Mouse (Mus musculus): ENCODE data around the gene Agps. TPM values are rescaled to one million over a fixed set of nuclear protein-coding genes. Genes with fewer than 3 reads are reported as not detected.

The Agps gene
- total RNA-seq, 2 experiments from 2014 or later = 33.7 to 36.8 TPM

- Histone ChIP-seq H3K27ac (no peak overlapping the region), H3K4me3 (no peak overlapping the region)
- DNase-seq (ENCODE audit: extremely low spot score in 1 of 2, low spot score in 2 of 2) = no peak
- TF ChIP-seq CTCF (IDR thresholded peaks at IDR 0.05) = no peak
- intact Hi-C loops (cut with DNase I) = loop anchor here (5.0 kb wide), 1 partner anchor 177 kb away; the partner anchor contains the start of gene Hnrnpa3
These were observed 2.5 kb downstream of the Agps start for GRCm38 (mm10) chr2:75834492-75834891.

- intact Hi-C loops (cut with DNase I) = no loop called here
- TF ChIP-seq CTCF (IDR thresholded peaks at IDR 0.05) = no peak
- DNase-seq (ENCODE audit: extremely low spot score in 1 of 2, low spot score in 2 of 2) = no peak
These were observed 10.3 kb downstream of the Agps start for GRCm38 (mm10) chr2:75842302-75842701.

GRCm38 (mm10) chr2:75847708-75848107, 15.7 kb downstream of the Agps start:
- Histone ChIP-seq H3K27ac (no peak overlapping the region), H3K4me3 (no peak overlapping the region)
- DNase-seq (ENCODE audit: extremely low spot score in 1 of 2, low spot score in 2 of 2) = no peak
- peak; percentile 44 for TF ChIP-seq CTCF (IDR thresholded peaks at IDR 0.05)
- intact Hi-C loops (cut with DNase I) = loop anchor here (2.0 kb wide), 1 partner anchor 61 kb away; no protein-coding TSS in a partner anchor

More at GRCm38 (mm10) chr2:75842302-75842701, 10.3 kb downstream of the Agps start:
- no peak overlapping the region for H3K27ac ChIP-seq
- no peak overlapping the region for H3K4me3 ChIP-seq

GRCm38 (mm10) chr2:75852483-75852882, 20.5 kb downstream of the Agps start:
- Histone ChIP-seq H3K27ac (no peak overlapping the region), H3K4me3 (no peak overlapping the region)
- intact Hi-C loops (cut with DNase I) = no loop called here
- DNase-seq (ENCODE audit: extremely low spot score in 1 of 2, low spot score in 2 of 2) = no peak
- TF ChIP-seq CTCF (IDR thresholded peaks at IDR 0.05) = no peak

GRCm38 (mm10) chr2:75854136-75854535, 22.2 kb downstream of the Agps start:
- Histone ChIP-seq H3K27ac (no peak overlapping the region), H3K4me3 (no peak overlapping the region)
- DNase-seq (ENCODE audit: extremely low spot score in 1 of 2, low spot score in 2 of 2) = no peak
- intact Hi-C loops (cut with DNase I) = no loop called here
- TF ChIP-seq CTCF (IDR thresholded peaks at IDR 0.05) = no peak

- no peak for TF ChIP-seq CTCF (IDR thresholded peaks at IDR 0.05)
- Histone ChIP-seq H3K27ac (no peak overlapping the region), H3K4me3 (no peak overlapping the region)
- intact Hi-C loops (cut with DNase I) = no loop called here
- no peak for DNase-seq (ENCODE audit: extremely low spot score in 1 of 2, low spot score in 2 of 2)
These were observed 29.1 kb downstream of the Agps start for GRCm38 (mm10) chr2:75861115-75861514.

- TF ChIP-seq CTCF (IDR thresholded peaks at IDR 0.05) = no peak
These were observed 37.6 kb downstream of the Agps start for GRCm38 (mm10) chr2:75869604-75870003.

GRCm38 (mm10) chr2:75874008-75874559, 42.1 kb downstream of the Agps start:
- no peak for DNase-seq (ENCODE audit: extremely low spot score in 1 of 2, low spot score in 2 of 2)
- intact Hi-C loops (cut with DNase I) = no loop called here
- no peak overlapping the region for H3K27ac ChIP-seq
- TF ChIP-seq CTCF (IDR thresholded peaks at IDR 0.05) = no peak
- H3K4me3 ChIP-seq = no peak overlapping the region

More at GRCm38 (mm10) chr2:75869604-75870003, 37.6 kb downstream of the Agps start:
- no peak for DNase-seq (ENCODE audit: extremely low spot score in 1 of 2, low spot score in 2 of 2)
- H3K4me3 ChIP-seq = no peak overlapping the region
- H3K27ac ChIP-seq = no peak overlapping the region
- intact Hi-C loops (cut with DNase I) = no loop called here

- DNase-seq (ENCODE audit: extremely low spot score in 1 of 2, low spot score in 2 of 2) = no peak
- TF ChIP-seq CTCF (IDR thresholded peaks at IDR 0.05) = peak; percentile 71
- Histone ChIP-seq H3K27ac (no peak overlapping the region), H3K4me3 (no peak overlapping the region)
- intact Hi-C loops (cut with DNase I) = loop anchor here (2.0 to 5.0 kb wide), 2 partner anchors 92 to 275 kb away; no protein-coding TSS in a partner anchor
These were observed 47.8 kb downstream of the Agps start for GRCm38 (mm10) chr2:75879791-75880190.

GRCm38 (mm10) chr2:75883543-75883942, 51.6 kb downstream of the Agps start:
- Histone ChIP-seq H3K4me3 (no peak overlapping the region), H3K27ac (no peak overlapping the region)
- intact Hi-C loops (cut with DNase I) = loop anchor here (1.0 to 5.0 kb wide), 3 partner anchors 82 to 187 kb away; no protein-coding TSS in a partner anchor
- peak; percentile 56 to 67 for DNase-seq (ENCODE audit: extremely low spot score in 1 of 2, low spot score in 2 of 2)
- peak; percentile 96 for TF ChIP-seq CTCF (IDR thresholded peaks at IDR 0.05)

GRCm38 (mm10) chr2:75891981-75892380, 60.0 kb downstream of the Agps start:
- no peak for TF ChIP-seq CTCF (IDR thresholded peaks at IDR 0.05)
- intact Hi-C loops (cut with DNase I) = no loop called here
- H3K27ac ChIP-seq = no peak overlapping the region
- H3K4me3 ChIP-seq = no peak overlapping the region
- no peak for DNase-seq (ENCODE audit: extremely low spot score in 1 of 2, low spot score in 2 of 2)

- intact Hi-C loops (cut with DNase I) = no loop called here
- Histone ChIP-seq H3K27ac (no peak overlapping the region), H3K4me3 (no peak overlapping the region)
- TF ChIP-seq CTCF (IDR thresholded peaks at IDR 0.05) = no peak
- no peak for DNase-seq (ENCODE audit: extremely low spot score in 1 of 2, low spot score in 2 of 2)
These were observed 63.7 kb downstream of the Agps start for GRCm38 (mm10) chr2:75895711-75896110.

GRCm38 (mm10) chr2:75900281-75900680, 68.3 kb downstream of the Agps start:
- Histone ChIP-seq H3K27ac (no peak overlapping the region), H3K4me3 (no peak overlapping the region)
- no peak for TF ChIP-seq CTCF (IDR thresholded peaks at IDR 0.05)
- no peak for DNase-seq (ENCODE audit: extremely low spot score in 1 of 2, low spot score in 2 of 2)
- intact Hi-C loops (cut with DNase I) = no loop called here

Measured in left cerebral cortex, adult 2 months (tissue).